Mouse (Mus musculus) large intestine, adult 2 months (tissue): ENCODE measurements around the gene Xiap. TPM values are rescaled to one million over a fixed set of nuclear protein-coding genes. Genes with fewer than 3 reads are reported as not detected.

Experiments used
- DNase-seq: peaks from one replicate; pipeline ENCODE4 v3.0.0-alpha.2; 2012; ENCODE audit warnings: low read depth, low spot score
- WGBS: fragments of 180-500 bp; shearing (Covaris S2); methylation state at CpG from one replicate; pipeline ENCODE4 v1.1.7; 2018; 5-methylcytosine and 5-hydroxymethylcytosine counted together
- polyA plus RNA-seq: library from polyadenylated mRNA; depleted of rRNA; stranded (reverse); fragments of >200 nt; gene quantifications from 2 replicates; pipeline ENCODE4 v1.2.3, GENCODE M21; 2012

The Xiap gene
- polyA plus RNA-seq, 1 experiment, result 10.4 TPM

- 16% methylated on average over 36 of the region's 37 CpGs for WGBS
- no peak for DNase-seq
Measured at GRCm38 (mm10) chrX:42068201-42068874, 8.9 kb downstream of the Xiap start.

- 17% methylated on average over 3 of the region's 3 CpGs for WGBS
- no peak for DNase-seq
Measured at GRCm38 (mm10) chrX:42068875-42069257, 9.4 kb downstream of the Xiap start.

- DNase-seq, result no peak
- WGBS, result 34% methylated on average over 8 of the region's 8 CpGs
Measured at GRCm38 (mm10) chrX:42087731-42088130, 28.3 kb downstream of the Xiap start.

- 49% methylated on average over 5 of the region's 5 CpGs for WGBS
- DNase-seq, result no peak
Measured at GRCm38 (mm10) chrX:42088136-42088535, 28.7 kb downstream of the Xiap start.

- WGBS, result 79% methylated on average over 6 of the region's 6 CpGs
- no peak for DNase-seq
Measured at GRCm38 (mm10) chrX:42107137-42107536, 47.7 kb downstream of the Xiap start.

- no peak for DNase-seq
- 34% methylated on average over 1 of the region's 1 CpGs for WGBS
Measured at GRCm38 (mm10) chrX:42110585-42110984, 51.1 kb downstream of the Xiap start.

GRCm38 (mm10) chrX:42119442-42120048 is 60.1 kb downstream of the Xiap start:
- DNase-seq, result no peak
- 81% methylated on average over 6 of the region's 6 CpGs for WGBS

GRCm38 (mm10) chrX:42124963-42125697 is 65.7 kb downstream of the Xiap start:
- DNase-seq, result no peak
- WGBS, result 55% methylated on average over 5 of the region's 5 CpGs

GRCm38 (mm10) chrX:42139882-42140281 is 80.4 kb downstream of the Xiap start:
- 37% methylated on average over 9 of the region's 9 CpGs for WGBS
- DNase-seq, result no peak

- no peak for DNase-seq
- WGBS, result 72% methylated on average over 3 of the region's 3 CpGs
Measured at GRCm38 (mm10) chrX:42142620-42143019, 83.1 kb downstream of the Xiap start.

- no peak for DNase-seq
- WGBS, result 39% methylated on average over 4 of the region's 4 CpGs
Measured at GRCm38 (mm10) chrX:42143991-42144390, 84.5 kb downstream of the Xiap start.

GRCm38 (mm10) chrX:42148016-42148451 is 88.6 kb downstream of the Xiap start:
- no peak for DNase-seq
- 30% methylated on average over 5 of the region's 5 CpGs for WGBS

GRCm38 (mm10) chrX:42148788-42149556 is 89.5 kb downstream of the Xiap start, which contains the start of gene Stag2:
Gene Stag2, plus strand, starts transcription at chrX:42149317.
- no peak for DNase-seq
- WGBS, result 18% methylated on average over 76 of the region's 76 CpGs

- 22% methylated on average over 64 of the region's 71 CpGs for WGBS
- DNase-seq, result no peak
Measured at GRCm38 (mm10) chrX:42149557-42150345, 90.3 kb downstream of the Xiap start.

GRCm38 (mm10) chrX:42150346-42151023 is 91.0 kb downstream of the Xiap start:
- no peak for DNase-seq
- WGBS, result 20% methylated on average over 32 of the region's 40 CpGs

- DNase-seq, result no peak
- WGBS, result 15% methylated on average over 25 of the region's 25 CpGs
Measured at GRCm38 (mm10) chrX:42151024-42151754, 91.7 kb downstream of the Xiap start.

GRCm38 (mm10) chrX:42151903-42152369 is 92.5 kb downstream of the Xiap start:
- WGBS, result 13% methylated on average over 17 of the region's 17 CpGs
- DNase-seq, result no peak

GRCm38 (mm10) chrX:42153056-42153455 is 93.6 kb downstream of the Xiap start:
- DNase-seq, result no peak
- 8% methylated on average over 4 of the region's 4 CpGs for WGBS
